Mouse (Mus musculus): ENCODE data around the gene Sec22b.

Sec22b gene

GRCm38 (mm10) chr3:97909737-97910136 is 8.7 kb downstream of the Sec22b start:
- DNase-seq (ENCODE audit: low spot score in 2 of 2), result no peak

DNA sequence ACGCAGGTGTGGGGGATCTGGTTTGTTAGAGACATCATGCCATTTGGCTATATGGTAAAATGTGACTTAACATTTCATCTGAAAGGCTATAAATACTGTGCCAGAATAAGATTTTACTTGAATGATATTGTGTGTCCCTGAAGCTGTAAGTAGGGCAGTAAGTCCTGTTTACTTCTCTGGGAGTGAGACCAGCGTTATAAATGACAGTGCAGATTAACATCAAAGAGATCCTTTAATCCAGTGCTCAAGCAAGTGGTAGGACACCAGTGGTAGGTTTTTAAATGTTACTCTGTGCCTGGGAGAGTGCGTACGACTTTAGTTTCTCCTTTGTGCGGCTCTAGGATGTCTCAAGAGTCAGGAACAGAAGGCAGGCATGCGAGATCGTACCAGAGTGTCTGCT is 10.1 kb downstream of the Sec22b start:
- DNase-seq (ENCODE audit: low spot score in 2 of 2), result no peak

DNA sequence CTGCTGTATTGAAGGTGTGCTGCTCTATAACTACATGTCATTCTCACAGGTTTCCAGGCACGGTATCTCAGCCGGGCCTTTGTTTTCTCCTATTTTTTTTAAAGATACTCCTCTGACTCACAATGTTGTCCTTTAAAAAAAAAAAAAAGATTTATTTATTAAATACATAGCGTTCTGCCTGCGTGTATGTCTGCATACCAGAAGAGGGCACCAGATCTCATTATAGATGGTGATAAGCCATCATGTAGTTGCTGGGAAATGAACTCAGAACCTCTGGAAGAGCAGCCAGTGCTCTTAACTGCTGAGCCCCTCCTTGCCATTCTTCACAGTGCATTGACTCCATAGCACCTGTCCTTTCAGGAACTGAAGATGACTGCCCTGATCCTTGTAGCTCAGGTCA is 14.1 kb downstream of the Sec22b start:
- DNase-seq (ENCODE audit: low spot score in 2 of 2), result no peak

GRCm38 (mm10) chr3:97918885-97919550 is 18.0 kb downstream of the Sec22b start:
- DNase-seq (ENCODE audit: low spot score in 2 of 2), result no peak

GRCm38 (mm10) chr3:97925246-97925645 is 24.3 kb downstream of the Sec22b start:
- no peak for DNase-seq (ENCODE audit: low spot score in 2 of 2)

- DNase-seq (ENCODE audit: low spot score in 2 of 2), result no peak
Observed at GRCm38 (mm10) chr3:97927322-97927721, 26.3 kb downstream of the Sec22b start.

GRCm38 (mm10) chr3:97928968-97929858 is 28.2 kb downstream of the Sec22b start:
- DNase-seq (ENCODE audit: low spot score in 2 of 2), result peak; percentile 62 to 77

DNA sequence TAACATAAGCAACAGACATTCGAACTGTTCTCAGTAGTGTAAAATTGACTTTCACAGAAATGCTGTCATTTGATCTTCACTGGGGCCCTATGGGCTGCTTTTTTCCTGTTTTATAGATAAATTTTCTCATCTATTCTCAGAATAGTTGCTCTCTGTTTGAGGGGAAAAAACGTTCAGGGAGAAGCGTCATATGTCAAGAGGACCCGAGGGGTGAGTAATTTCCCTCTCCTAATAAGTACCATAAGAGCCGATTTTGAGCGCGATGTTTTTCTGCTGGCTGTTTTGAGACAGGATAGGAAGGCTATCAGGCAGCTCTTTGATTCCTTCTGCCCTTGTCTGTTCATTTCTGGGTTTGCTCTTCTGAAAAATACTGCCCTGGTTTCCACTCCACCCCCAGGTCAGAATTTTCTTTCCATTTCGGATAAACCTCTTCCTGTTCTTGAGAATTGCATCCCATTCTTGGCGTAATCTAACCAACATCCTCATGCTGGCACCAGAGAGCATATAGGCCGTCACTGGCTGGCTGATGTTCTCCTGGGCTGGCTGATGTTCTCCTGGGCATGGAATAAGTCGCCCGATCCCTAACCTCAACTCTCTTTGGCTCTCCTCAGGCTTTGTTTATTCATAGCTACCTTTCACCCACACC is 29.3 kb downstream of the Sec22b start:
- no peak for DNase-seq (ENCODE audit: low spot score in 2 of 2)

GRCm38 (mm10) chr3:97930787-97931158 is 29.8 kb downstream of the Sec22b start:
- no peak for DNase-seq (ENCODE audit: low spot score in 2 of 2)

DNA sequence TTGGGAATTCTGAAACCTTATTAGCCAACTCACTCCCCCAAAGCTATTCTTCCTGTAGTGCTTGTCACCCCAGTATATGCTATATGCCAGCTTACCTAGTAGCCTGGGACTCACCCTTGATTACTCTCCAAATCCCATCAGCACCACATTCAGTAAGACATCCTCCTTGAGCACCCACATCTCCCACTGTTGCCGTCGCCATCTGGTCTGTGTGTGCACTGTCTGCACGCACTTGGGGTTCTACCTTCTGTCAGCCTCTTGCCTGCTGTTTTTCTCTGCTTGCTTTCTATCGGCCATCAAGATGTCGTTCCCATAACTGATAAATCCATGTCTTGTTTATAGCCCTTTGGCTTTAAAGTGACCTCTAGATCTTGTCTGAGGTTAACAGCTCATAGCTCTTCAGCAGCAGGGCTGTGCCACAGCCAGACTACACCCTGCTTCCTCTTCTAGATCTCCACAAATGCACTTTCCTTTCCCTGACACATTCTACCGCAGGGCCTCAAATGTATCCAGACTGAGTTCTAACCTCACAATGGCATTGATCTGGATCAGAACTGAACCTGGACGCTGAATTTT is 30.4 kb downstream of the Sec22b start:
- DNase-seq (ENCODE audit: low spot score in 2 of 2), result peak; percentile 23 to 44

- DNase-seq (ENCODE audit: low spot score in 2 of 2), result peak; percentile 79
Observed at GRCm38 (mm10) chr3:97932131-97932530, 31.1 kb downstream of the Sec22b start.

- no peak for DNase-seq (ENCODE audit: low spot score in 2 of 2)
Observed at GRCm38 (mm10) chr3:97932771-97933170, 31.8 kb downstream of the Sec22b start.

DNA sequence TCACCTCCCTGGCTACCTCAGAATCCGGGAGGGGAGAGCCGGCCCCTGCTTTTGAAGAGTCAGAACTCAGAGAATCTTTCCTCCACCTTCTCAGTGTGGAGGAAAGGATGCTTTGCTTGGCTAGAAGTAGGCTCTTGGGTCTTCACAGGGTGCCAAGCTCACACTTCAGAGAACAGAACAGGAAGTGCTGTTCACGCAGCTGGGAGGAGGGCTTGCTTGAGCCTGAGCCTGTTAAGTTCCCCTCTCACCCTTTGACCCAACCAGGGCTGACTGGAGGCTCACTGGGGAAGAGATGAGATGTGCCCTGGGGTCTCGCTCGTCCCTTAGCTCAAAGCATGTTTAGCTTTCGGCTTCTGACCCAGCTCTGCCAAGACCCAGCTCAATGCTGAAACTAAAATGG is 32.3 kb downstream of the Sec22b start:
- peak; percentile 62 to 67 for DNase-seq (ENCODE audit: low spot score in 2 of 2)

DNA sequence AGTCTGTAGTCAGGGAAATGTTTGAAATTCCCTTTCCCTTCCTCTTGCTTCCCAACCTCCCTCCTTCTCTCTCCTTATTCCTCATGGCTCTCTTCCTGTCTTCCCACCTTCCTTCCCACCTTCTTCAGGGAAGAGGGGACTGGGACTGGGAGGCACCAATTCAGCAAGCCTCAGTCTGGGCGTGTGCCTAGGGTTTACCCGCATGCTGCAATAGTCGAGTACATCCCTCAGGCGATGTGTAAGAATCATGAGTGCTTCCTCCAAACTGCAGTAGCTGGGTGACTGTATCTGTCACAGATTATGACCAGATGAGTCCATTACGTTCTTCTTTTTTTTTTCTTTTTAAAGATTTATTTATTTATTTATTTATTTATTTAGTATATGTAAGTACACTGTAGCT is 32.8 kb downstream of the Sec22b start:
- DNase-seq (ENCODE audit: low spot score in 2 of 2), result no peak

- peak in 1 of 2 experiments; percentile 26 for DNase-seq (ENCODE audit: low spot score in 2 of 2)
Observed at GRCm38 (mm10) chr3:97934331-97935300, 33.6 kb downstream of the Sec22b start.

DNA sequence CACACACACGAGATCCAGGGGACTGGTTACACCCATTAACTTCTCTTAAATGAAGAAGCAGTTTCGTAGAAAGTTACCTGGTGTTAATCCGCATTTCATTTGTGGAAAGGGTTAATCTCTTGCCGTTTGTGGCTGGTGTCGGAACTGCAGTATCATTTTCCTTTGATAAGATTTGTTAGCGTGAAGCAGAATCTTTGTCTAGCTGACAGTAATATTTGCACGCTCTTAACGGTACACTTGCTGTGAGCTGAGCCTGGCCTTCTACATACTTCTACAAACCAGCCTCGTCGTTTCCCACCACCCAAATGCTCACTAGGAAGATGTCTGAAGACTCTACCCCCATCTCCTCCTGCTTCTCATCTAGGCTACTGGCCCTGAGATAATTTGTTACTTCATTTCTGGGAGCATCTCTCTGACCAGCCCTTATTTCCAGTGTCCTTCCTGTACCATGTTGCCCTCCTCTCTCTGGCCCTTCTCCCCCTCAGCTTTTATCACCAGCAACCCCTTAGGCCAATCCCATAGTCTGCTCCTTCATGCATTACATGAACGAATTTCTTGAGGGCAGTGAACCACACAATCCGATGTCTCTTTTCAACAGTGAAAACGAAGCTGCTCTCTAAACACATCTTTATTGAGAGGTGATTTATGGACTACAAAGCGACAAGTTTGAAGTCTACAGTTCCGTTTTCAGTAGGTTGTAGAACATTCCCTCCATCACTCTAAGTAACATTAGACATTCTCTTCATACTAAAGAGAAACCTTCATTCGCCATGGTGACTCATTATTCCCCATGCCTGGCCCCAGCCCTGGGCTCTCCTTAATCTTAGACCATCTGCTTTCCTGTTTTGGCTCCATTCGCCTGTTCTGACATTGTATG is 36.3 kb downstream of the Sec22b start:
- DNase-seq (ENCODE audit: low spot score in 2 of 2), result no peak

- peak in 1 of 2 experiments; percentile 18 for DNase-seq (ENCODE audit: low spot score in 2 of 2)
Observed at GRCm38 (mm10) chr3:97937945-97938266, 36.9 kb downstream of the Sec22b start.

DNA sequence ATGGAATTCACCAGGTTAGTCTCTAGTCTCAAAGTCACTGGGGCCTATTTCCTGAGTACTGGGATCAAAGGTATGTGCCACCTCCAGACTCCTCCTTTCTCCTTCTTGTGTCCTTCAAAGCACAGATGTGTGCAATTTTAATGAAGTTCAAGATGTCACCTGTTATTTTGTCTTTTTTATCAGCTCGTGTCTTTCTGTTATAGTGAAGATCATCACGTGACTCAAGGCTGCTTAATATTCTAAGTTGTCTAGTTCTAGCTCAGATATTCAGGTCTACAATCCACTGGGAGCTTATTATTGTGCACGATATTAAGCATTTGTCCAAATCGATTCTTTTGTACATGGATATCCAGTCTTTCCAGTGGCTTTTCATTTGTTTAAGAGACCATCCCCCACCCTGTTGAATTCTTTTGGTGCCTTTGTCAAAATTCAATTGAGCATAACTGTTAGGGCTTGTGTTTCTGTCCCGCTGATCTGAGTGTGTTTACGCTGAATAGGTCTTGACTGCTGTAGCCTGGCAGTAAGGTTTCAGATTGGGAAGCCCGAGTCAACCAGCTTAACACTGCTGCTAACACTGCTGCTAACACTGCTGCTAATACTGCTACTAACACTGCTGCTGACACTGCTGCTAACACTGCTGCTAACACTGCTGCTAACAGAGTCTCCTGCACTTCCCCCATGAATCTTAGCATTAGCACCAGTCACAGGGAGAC is 38.0 kb downstream of the Sec22b start:
- no peak for DNase-seq (ENCODE audit: low spot score in 2 of 2)
